Mouse (Mus musculus) frontal cortex, adult (tissue): ENCODE results near the gene Unk.

ENCODE experiments used
- ATAC-seq: cut with Nextera tagmentation; 2 replicates; pipeline ENCODE4 v1.9.2; 2017; ENCODE audit warnings: mild to moderate bottlenecking, moderate library complexity, mixed read lengths; ENCODE audit not compliant: low TSS enrichment

Unk gene

DNA sequence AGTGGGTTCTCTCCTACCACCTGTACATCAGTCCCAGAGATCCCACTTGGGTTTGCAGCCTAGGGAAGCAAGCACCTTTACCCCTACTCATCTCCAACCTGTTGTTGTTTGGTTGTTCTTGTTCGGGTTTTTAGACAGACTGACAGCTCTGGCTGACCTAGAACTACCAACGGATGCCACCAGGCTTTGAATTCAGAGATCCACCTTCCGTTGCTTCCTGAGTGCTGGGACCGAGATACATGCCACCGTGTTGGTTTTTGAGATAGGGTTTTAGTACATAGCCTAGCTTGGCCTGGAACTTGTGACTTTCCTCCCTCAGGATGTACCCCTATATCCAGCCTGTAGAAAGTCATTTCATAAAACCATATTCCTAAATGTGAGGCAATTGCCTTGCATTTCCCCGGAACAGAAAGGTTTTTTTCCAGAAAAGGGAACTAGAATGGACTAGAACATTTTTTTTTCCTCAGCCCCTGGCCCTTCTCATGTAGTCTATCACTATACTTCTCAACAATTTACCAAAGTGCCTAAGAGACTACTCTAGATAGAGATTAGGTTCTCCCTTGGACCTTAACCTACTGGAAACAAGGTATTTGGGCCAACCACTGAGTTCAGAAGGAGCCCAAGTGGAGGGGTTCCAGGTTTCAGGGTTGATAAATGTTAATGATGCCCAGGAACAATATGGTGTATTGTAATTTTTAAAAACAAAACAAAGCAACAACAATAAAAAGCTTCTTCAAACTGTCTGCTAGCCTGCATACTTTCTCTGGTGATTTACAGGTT, 846 bp upstream of the Unk start:
- no peak for ATAC-seq

DNA sequence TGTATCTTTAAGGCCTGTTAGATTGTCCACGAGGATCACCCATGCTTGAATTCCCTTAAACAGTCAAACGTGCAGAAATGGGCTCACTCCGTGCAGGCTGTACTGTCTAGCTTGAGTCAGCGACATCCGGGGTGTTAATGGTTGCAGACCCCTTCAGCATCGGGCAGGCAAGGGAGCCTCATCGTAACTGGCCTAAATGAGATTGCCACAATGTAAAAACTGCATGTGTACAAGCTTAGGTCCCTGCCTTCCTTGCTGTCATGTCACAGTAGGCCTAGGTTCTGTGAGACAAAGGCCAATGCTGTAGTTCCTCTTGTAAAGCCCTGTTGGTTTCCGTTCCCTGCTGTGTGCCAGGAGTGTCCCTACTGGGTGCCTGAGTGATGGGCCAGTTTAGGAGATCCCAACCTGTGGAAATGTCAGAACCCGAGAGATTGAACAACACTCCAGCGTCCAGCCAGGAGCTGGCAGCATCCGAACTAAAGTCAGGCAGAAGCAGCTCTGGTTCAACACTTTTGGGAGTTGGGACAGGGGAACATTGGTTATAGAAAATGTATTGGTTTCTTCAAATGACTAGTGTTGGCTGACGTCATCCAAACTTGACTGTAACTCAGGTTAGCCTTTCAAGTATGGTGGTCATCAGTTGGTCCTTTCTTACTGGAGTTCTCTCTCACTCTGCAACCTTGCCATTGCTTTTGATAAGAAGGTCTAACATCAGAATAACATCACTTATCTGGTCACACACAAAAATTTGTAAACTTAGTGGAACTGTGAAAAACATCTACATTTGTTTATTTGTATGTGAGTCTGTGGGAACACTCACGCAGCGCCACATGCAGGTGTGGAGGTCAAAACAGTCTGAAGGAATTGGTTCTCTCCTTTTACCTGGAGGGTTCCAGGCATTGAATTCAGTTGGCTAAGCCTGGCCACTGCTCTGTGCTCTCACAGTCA, 1.1 kb downstream of the Unk start:
- peak; percentile 28; the same call in 1 of the 2 replicates for ATAC-seq

DNA sequence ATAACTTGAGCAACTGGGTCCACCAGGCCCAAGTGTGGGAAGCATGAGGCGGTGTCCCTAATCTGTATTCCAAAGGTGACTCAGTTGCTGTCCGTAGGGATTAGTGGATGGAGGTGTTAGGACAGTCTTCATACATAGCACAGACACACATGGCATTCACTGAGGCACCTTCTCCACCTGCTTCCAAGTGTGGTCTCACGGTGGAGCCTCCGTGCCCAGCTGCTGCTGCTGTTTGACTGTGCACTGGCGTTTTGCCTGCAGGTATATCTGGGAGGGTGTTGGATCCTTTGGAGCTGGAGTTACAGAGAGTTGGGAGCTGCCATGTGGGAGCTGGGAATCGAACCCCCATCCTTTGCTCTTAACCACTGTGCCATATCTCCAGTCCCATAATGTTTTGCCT, 4.5 kb downstream of the Unk start:
- no peak for ATAC-seq

- no peak for ATAC-seq
Observed at GRCm38 (mm10) chr11:116036671-116037070, 6.5 kb downstream of the Unk start.

DNA sequence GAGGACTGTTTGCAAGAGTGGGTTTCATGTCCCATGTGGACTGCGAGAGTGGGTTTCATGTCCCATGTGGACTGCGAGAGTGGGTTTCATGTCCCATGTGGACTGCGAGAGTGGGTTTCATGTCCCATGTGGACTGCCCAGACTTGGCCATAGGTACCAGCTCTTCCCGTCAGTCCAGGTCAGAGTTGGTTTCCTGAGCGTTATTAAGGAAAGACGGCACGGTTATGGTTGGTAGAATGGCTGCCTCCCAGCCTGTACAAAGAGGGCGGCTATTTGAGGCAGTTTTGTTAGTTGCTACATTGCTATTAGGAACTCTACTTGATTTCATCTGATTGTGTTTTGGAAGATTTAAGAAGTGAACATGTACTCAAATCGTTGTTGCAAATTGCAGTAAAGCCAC, 7.7 kb downstream of the Unk start:
- ATAC-seq, result no peak

- no peak for ATAC-seq
Observed at GRCm38 (mm10) chr11:116040593-116040992, 10.5 kb downstream of the Unk start.

- ATAC-seq, result no peak
Observed at GRCm38 (mm10) chr11:116041833-116042232, 11.7 kb downstream of the Unk start.

DNA sequence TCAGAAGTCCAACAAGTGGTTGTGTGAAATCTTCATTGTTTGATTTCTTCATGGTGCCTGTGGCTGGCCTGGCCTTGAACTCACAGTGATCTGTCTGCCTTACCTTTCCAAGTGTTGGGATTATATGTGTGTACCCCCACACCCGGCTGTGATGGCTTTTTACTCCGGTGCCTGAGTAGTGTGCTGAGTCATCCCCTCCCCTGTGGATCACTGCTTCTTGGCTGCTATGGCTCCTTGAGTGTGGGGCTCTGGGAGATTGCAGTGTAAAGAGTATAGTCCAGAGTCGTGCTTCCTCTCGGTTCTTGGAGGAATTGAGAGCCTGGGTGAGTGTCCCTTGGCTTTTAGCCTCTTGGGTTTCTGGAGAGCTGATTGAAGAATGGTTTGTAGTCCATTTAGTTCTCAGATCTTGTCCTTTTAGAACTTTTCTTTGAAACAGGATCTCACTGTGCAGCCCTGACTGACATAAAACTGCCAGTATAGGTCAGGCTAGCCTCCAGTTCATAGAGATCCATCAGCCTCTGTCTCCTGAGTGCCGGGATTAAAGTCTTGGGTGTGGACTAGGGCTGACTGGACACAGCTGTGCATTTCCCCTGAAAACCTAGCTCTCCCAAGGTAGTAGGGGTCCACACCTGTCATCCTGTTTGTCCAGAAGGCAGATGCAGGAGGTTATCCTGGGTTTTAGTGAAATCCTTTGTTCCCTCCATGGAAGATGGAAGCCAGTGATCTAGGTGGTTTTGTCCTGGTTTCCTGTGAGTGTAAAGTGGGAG, 12.4 kb downstream of the Unk start:
- ATAC-seq, result no peak

DNA sequence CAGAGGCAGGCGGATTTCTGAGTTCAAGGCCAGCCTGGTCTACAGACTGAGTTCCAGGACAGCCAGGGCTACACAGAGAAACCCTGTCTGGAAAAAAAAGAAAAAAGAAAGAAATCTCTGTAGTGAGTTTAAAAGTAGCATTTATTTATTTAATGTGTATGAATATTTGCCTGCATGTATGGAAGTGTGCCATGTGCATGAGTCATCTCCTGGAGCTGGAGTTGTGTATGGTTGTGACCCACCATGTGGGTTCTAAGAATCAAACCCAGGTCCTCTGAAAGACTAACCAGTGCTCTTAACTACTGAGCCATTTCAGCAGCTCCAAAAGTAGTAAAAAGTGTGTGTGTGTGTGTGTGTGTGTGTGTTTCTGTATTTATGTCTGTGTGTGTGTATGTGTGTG, 13.2 kb downstream of the Unk start:
- no peak for ATAC-seq

GRCm38 (mm10) chr11:116045173-116045572, 15.1 kb downstream of the Unk start:
- ATAC-seq, result no peak

DNA sequence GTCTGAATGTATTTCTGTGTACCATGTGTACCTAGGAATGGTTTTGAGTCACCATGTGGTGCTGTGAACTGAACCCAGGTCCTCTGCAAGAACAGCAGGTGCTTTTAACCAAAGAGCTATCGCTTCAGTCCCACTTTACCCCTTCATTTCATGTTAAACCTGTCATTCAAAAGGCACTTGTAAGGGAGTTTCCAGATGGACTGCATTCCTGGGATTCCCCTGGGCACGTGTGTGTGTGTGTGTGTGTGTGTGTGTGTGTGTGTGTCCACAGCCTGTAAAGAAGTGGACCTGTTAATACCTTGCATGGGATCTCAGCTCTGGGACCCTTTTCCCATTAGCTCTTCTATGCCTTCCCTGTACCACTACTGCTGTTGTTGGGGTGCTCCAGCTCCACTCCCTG, 19.5 kb downstream of the Unk start:
- ATAC-seq, result no peak

GRCm38 (mm10) chr11:116050196-116050595, 20.1 kb downstream of the Unk start:
- ATAC-seq, result no peak

DNA sequence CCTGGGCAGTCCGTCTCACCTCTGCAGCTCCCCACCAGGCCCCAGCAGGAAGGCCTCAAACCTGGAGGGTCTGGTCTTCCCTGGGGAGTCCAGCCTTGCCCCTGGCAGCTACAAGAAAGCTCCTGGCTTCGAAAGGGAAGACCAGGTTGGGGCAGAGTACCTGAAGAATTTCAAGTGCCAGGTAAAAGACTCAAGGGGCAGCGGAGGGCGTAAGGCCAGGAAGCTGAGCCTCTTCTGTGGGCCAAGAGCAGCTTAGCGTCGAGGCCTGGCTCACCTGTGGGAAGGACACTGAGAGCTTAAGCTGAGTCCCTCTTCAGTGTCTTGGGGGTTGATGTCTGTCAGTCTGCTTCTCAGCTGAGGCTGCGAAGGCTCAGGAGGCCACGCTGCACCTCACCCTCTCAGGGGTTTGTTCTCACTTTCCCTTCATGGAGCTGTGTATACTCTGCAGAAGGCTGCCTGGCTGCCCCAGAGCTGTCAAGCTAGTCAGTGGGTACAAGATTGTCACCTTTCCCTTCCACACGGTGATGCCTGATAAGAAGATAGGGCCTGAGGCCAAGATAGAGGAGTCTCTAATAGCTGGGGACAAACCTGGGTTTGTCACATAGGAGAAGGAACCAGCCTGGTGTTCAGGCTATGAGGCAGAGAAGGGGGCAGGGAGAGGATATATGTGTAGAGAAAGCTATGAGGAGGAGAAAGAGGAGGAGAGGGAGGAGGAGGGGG, 23.5 kb downstream of the Unk start:
- no peak for ATAC-seq

GRCm38 (mm10) chr11:116055873-116056272, 25.8 kb downstream of the Unk start:
- ATAC-seq, result no peak

- ATAC-seq, result no peak
Observed at GRCm38 (mm10) chr11:116057237-116057881, 27.2 kb downstream of the Unk start.

GRCm38 (mm10) chr11:116058022-116058614, 28.0 kb downstream of the Unk start:
- ATAC-seq, result peak; percentile 26; the same call in 1 of the 2 replicates

DNA sequence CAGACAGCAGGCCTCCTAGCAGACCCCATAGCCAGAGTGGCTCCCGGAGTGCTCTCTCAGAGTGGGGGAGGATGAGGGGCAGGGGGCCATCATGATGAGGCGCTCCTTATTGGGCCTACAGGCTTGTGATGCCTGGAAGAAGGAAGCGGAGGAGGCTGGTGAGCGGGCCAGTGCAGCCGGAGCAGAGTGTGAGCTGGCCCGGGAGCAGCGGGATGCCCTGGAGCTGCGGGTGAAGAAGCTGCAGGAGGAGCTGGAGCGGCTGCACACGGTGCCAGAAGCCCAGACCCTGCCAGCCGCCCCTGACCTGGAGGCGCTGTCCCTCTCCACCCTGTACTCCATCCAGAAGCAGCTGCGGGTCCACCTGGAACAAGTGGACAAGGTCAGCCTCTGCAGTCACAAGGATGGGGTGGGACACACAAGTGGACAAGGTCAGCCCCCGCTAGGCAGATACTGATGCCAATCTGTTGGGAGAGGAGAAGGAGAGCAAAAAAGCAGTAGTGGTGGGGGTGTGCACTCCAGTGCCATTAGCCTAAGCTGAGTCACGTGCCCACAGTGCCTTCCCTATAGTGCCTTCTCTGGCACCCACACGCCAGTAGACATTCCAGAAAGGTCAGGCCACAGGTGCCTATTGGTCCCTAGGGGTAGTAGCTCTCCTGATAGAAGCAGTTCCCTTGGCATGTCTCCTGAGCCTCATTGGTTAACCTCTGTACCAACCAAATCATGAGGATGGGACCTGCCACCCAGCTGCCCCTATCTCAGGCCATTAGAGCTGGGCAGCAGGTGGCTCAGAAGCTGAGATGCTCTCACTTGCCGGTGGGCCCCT, 29.0 kb downstream of the Unk start:
- ATAC-seq, result no peak

GRCm38 (mm10) chr11:116059691-116060025, 29.5 kb downstream of the Unk start:
- no peak for ATAC-seq

- no peak for ATAC-seq
Observed at GRCm38 (mm10) chr11:116060596-116060995, 30.5 kb downstream of the Unk start.
